Mouse (Mus musculus) kidney, postnatal 0 days (tissue): ENCODE results near the gene AC134908.4. TPM values are rescaled to one million over a fixed set of nuclear protein-coding genes. Genes with fewer than 3 reads are reported as not detected.

Experiments
- ATAC-seq: fragments of 200-750 bp; cut with Nextera tagmentation; replicated peaks from 2 replicates; pipeline ENCODE4 v1.8.0; 2017; ENCODE audit warnings: low read depth, moderate number of reproducible peaks, moderate TSS enrichment, moderate library complexity; ENCODE audit not compliant: low FRiP score
- DNase-seq: peaks from one replicate; pipeline ENCODE4 v3.0.0-alpha.2; 2016; ENCODE audit warnings: low spot score
- H3K27ac ChIP-seq: fragments of 300-500 bp; sonication (generic); 2 replicates; pipeline ENCODE4 v1.5.1; 2014; ENCODE audit warnings: mild to moderate bottlenecking
- H3K27me3 ChIP-seq: fragments of 300-500 bp; sonication (generic); 2 replicates; pipeline ENCODE4 v1.6.1; 2014; ENCODE audit warnings: low read length, mixed read lengths; ENCODE audit not compliant: insufficient read depth
- H3K36me3 ChIP-seq: fragments of 300-500 bp; sonication (generic); 2 replicates; pipeline ENCODE4 v1.6.1; 2014; ENCODE audit warnings: low read length, mixed read lengths; ENCODE audit not compliant: insufficient read depth
- H3K4me1 ChIP-seq: fragments of 300-500 bp; sonication (generic); replicated peaks from 2 replicates; pipeline ENCODE4 v1.6.1; 2014; ENCODE audit warnings: antibody characterized with exemption, low read length, mixed read lengths; ENCODE audit not compliant: insufficient read depth
- H3K4me2 ChIP-seq: fragments of 300-500 bp; sonication (generic); 2 replicates; pipeline ENCODE4 v1.6.1; 2014; ENCODE audit warnings: mild to moderate bottlenecking, low read length, moderate library complexity, mixed read lengths
- H3K4me3 ChIP-seq: fragments of 300-500 bp; sonication (generic); replicated peaks from 2 replicates; pipeline ENCODE4 v1.5.1; 2014; ENCODE audit warnings: low read depth, low read length
- H3K9ac ChIP-seq: fragments of 300-500 bp; sonication (generic); 2 replicates; pipeline ENCODE4 v1.6.1; 2014; ENCODE audit warnings: low read depth, low read length
- H3K9me3 ChIP-seq: fragments of 300-500 bp; sonication (generic); replicated peaks from 2 replicates; pipeline ENCODE4 v1.6.1; 2016; ENCODE audit warnings: low read length, inconsistent platforms, mixed read lengths
- CTCF ChIP-seq: IDR thresholded peaks from 2 replicates; pipeline ENCODE4 v1.5.1; 2016; ENCODE audit warnings: antibody characterized with exemption, low read depth, mild to moderate bottlenecking, moderate library complexity
- WGBS: fragments of 180-500 bp; shearing (Covaris S2); extraction: QIAGEN DNeasy Blood & Tissue Kit; methylation state at CpG from one replicate; pipeline ENCODE4 v1.1.7; 2014; 5-methylcytosine and 5-hydroxymethylcytosine counted together
- polyA plus RNA-seq: library from polyadenylated mRNA; unstranded; fragments of >200 nt; fragmentation: Nextera tagmentation; extraction: Ambion mirVana; gene quantifications from 2 replicates; pipeline ENCODE4 v1.2.1, GENCODE M21; 2015

AC134908.4 gene
- polyA plus RNA-seq: 0.82 TPM in 1 of 2 replicates, not detected in the other

GRCm38 (mm10) chr17:25795609-25796092 lies at the start of gene AC134908.4:
AC134908.4 (minus strand) TSS chr17:25795659.
- peak within 1 kb of the TSS; percentile 87 for H3K4me2 ChIP-seq
- H3K27ac ChIP-seq: no peak within 1 kb of the TSS; the same call in 1 of the 2 replicates
- TF ChIP-seq CTCF: no peak
- no peaks in the 10 kb centered on the region for H3K9me3 ChIP-seq
- no peaks in the 10 kb centered on the region for H3K27me3 ChIP-seq
- H3K4me1 ChIP-seq: peaks cover 36% of the 10 kb centered on the region
- H3K4me3 ChIP-seq: peak within 1 kb of the TSS; percentile 78
- peak; percentile 27 for DNase-seq
- 15% methylated on average over 6 of the region's 6 CpGs for WGBS
- no peaks in the 10 kb centered on the region for H3K36me3 ChIP-seq
- peak within 1 kb of the TSS; percentile 73 for H3K9ac ChIP-seq
- ATAC-seq: no peak

- H3K27me3 ChIP-seq: no peaks in the 10 kb centered on the region
- peak within 1 kb of the TSS; percentile 89 for H3K27ac ChIP-seq
- peaks cover 5% of the 10 kb centered on the region for H3K4me1 ChIP-seq
- DNase-seq (peak; percentile 97), ATAC-seq (peak; percentile 91)
- peak within 1 kb of the TSS; percentile 86 for H3K4me3 ChIP-seq
- WGBS: 1% methylated on average over 21 of the region's 21 CpGs
- TF ChIP-seq CTCF: peak; percentile 77
- H3K36me3 ChIP-seq: peaks cover 32% of the 10 kb centered on the region
- H3K9me3 ChIP-seq: no peaks in the 10 kb centered on the region
- peak within 1 kb of the TSS; percentile 84 for H3K9ac ChIP-seq
- H3K4me2 ChIP-seq: peak within 1 kb of the TSS; percentile 98
Observed at GRCm38 (mm10) chr17:25844396-25844901, 49.0 kb upstream of the AC134908.4 start, which contains the start of gene Rhot2. Rhot2 (minus strand) TSS chr17:25844851.

GRCm38 (mm10) chr17:25843636-25844395 lies 48.4 kb upstream of the AC134908.4 start:
- H3K27me3 ChIP-seq: no peaks in the 10 kb centered on the region
- no peak for TF ChIP-seq CTCF
- 1% methylated on average over 31 of the region's 38 CpGs for WGBS
- H3K9me3 ChIP-seq: no peaks in the 10 kb centered on the region
- H3K27ac ChIP-seq: peak overlapping the region; percentile 89
- peak overlapping the region; percentile 84 for H3K9ac ChIP-seq
- H3K4me2 ChIP-seq: peak overlapping the region; percentile 98
- peak; percentile 15 for ATAC-seq
- DNase-seq: peak; percentile 39
- peaks cover 38% of the 10 kb centered on the region for H3K36me3 ChIP-seq
- H3K4me3 ChIP-seq: peak overlapping the region; percentile 86
- peaks cover 5% of the 10 kb centered on the region for H3K4me1 ChIP-seq

- DNase-seq: no peak
- Histone ChIP-seq H3K36me3 (peaks cover 36% of the 10 kb centered on the region), H3K4me3 (peak overlapping the region; percentile 86; the same call in 1 of the 2 replicates), H3K27me3 (no peaks in the 10 kb centered on the region), H3K9me3 (no peaks in the 10 kb centered on the region), H3K4me1 (peaks cover 5% of the 10 kb centered on the region), H3K27ac (0 out of 2 replicates have a peak overlapping the region, but pooled peaks have one; percentile 89), H3K4me2 (peak overlapping the region; percentile 98), H3K9ac (peak overlapping the region; percentile 84; the same call in 1 of the 2 replicates)
- ATAC-seq: no peak
- no peak for TF ChIP-seq CTCF
- WGBS: 89% methylated on average over 4 of the region's 4 CpGs
Observed at GRCm38 (mm10) chr17:25843122-25843521, 47.7 kb upstream of the AC134908.4 start.

GRCm38 (mm10) chr17:25842509-25842908 lies 47.0 kb upstream of the AC134908.4 start:
- Histone ChIP-seq H3K4me3 (no peak overlapping the region), H3K9ac (no peak overlapping the region), H3K27me3 (no peaks in the 10 kb centered on the region), H3K36me3 (peaks cover 36% of the 10 kb centered on the region), H3K4me2 (no peak overlapping the region), H3K27ac (no peak overlapping the region), H3K4me1 (peaks cover 5% of the 10 kb centered on the region), H3K9me3 (no peaks in the 10 kb centered on the region)
- no peak for DNase-seq
- 75% methylated on average over 3 of the region's 3 CpGs for WGBS
- no peak for TF ChIP-seq CTCF
- ATAC-seq: no peak

GRCm38 (mm10) chr17:25841117-25841880 lies 45.8 kb upstream of the AC134908.4 start, which contains the start of gene Gm20683:
Gm20683 (minus strand) TSS chr17:25841763.
- H3K27me3 ChIP-seq: no peaks in the 10 kb centered on the region
- H3K27ac ChIP-seq: no peak within 1 kb of the TSS
- H3K9ac ChIP-seq: no peak within 1 kb of the TSS
- H3K9me3 ChIP-seq: no peaks in the 10 kb centered on the region
- WGBS: 89% methylated on average over 22 of the region's 22 CpGs
- no peak for ATAC-seq
- DNase-seq: no peak
- H3K4me1 ChIP-seq: peaks cover 16% of the 10 kb centered on the region
- H3K4me3 ChIP-seq: no peak within 1 kb of the TSS
- TF ChIP-seq CTCF: no peak
- peaks cover 36% of the 10 kb centered on the region for H3K36me3 ChIP-seq
- H3K4me2 ChIP-seq: no peak within 1 kb of the TSS
